Mouse (Mus musculus) heart, postnatal 0 days (tissue): Measurements from ENCODE around the gene Hcar2. TPM values are rescaled to one million over a fixed set of nuclear protein-coding genes. Genes with fewer than 3 reads are reported as not detected.
A peak's percentile ranks its signal among the peaks of the same experiment; 100 is the strongest.

Experiments used
- ATAC-seq: fragments of 200-750 bp; cut with Nextera tagmentation; 2 replicates; pipeline ENCODE4 v1.8.0; 2017; ENCODE audit warnings: low read depth, moderate number of reproducible peaks, moderate library complexity; ENCODE audit not compliant: insufficient read depth
- DNase-seq: peaks from one replicate; pipeline ENCODE4 v3.0.0-alpha.2; 2016; ENCODE audit warnings: low spot score
- H3K27ac ChIP-seq: fragments of 300-500 bp; sonication (generic); 2 replicates; pipeline ENCODE4 v1.5.1; 2014; ENCODE audit warnings: low read depth, mild to moderate bottlenecking
- H3K27me3 ChIP-seq: fragments of 300-500 bp; sonication (generic); 2 replicates; pipeline ENCODE4 v1.6.1; 2014; ENCODE audit warnings: low read length, mixed read lengths; ENCODE audit not compliant: control insufficient read depth, insufficient read depth
- H3K36me3 ChIP-seq: fragments of 300-500 bp; sonication (generic); replicated peaks from 2 replicates; pipeline ENCODE4 v1.6.1; 2014; ENCODE audit warnings: low read length, mixed read lengths; ENCODE audit not compliant: control insufficient read depth, insufficient read depth
- H3K4me1 ChIP-seq: fragments of 300-500 bp; sonication (generic); 2 replicates; pipeline ENCODE4 v1.6.1; 2014; ENCODE audit warnings: antibody characterized with exemption; ENCODE audit not compliant: control insufficient read depth, insufficient read depth
- H3K4me2 ChIP-seq: fragments of 300-500 bp; sonication (generic); 2 replicates; pipeline ENCODE4 v1.6.1; 2014; ENCODE audit warnings: low read depth, mild to moderate bottlenecking, low read length, moderate library complexity
- H3K4me3 ChIP-seq: fragments of 300-500 bp; sonication (generic); 2 replicates; pipeline ENCODE4 v1.5.1; 2014; ENCODE audit warnings: low read depth, low read length
- H3K9ac ChIP-seq: fragments of 300-500 bp; sonication (generic); replicated peaks from 2 replicates; pipeline ENCODE4 v1.6.1; 2014; ENCODE audit warnings: low read depth, low read length, mixed read lengths
- H3K9me3 ChIP-seq: fragments of 300-500 bp; sonication (generic); replicated peaks from 2 replicates; pipeline ENCODE4 v1.6.1; 2016; ENCODE audit warnings: low read length; ENCODE audit not compliant: control insufficient read depth
- CTCF ChIP-seq: IDR thresholded peaks from 2 replicates; pipeline ENCODE4 v1.5.1; 2016; ENCODE audit warnings: antibody characterized with exemption, control low read depth, low read depth
- EP300 ChIP-seq: IDR thresholded peaks from 2 replicates; pipeline ENCODE4 v1.6.1; 2016; ENCODE audit warnings: antibody characterized with exemption, low read depth
- WGBS: fragments of 180-500 bp; shearing (Covaris S2); extraction: QIAGEN DNeasy Blood & Tissue Kit; methylation state at CpG from one replicate; pipeline ENCODE4 v1.1.7; 2014; 5-methylcytosine and 5-hydroxymethylcytosine counted together
- polyA plus RNA-seq: library from polyadenylated mRNA; unstranded; fragments of >200 nt; fragmentation: Nextera tagmentation; extraction: Ambion mirVana; gene quantifications from 2 replicates; pipeline ENCODE4 v1.2.1, GENCODE M21; 2015
- total RNA-seq: library from RNA; depleted of rRNA; stranded (reverse); fragments of >200 nt; gene quantifications from 2 replicates; pipeline ENCODE4 v1.2.3, GENCODE M21; 2014; ENCODE audit warnings: low replicate concordance

Hcar2 gene
- total and polyA plus RNA-seq, 2 experiments from 2014 or later: not detected

DNA sequence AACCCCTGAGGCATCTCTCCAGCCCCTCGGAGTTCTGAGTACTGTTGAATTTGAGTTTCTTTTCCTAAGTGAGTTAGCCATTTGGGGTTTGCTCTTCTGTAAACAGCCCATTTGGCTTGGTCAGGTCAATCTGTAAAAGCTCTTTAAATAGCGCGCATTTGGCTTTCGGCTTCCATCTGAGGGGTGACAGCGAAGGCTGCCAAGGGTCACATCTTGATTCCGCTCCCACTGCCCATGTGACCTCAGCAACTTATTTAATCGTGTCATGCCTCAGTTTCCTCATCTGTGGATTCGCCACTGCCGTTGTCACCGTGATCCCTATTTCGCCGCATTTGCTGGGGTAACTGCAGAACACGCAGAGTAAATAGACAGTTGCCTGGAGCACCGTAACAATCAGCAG, 21.0 kb downstream of the Hcar2 start:
- WGBS: 86% methylated on average over 14 of the region's 14 CpGs
- Histone ChIP-seq H3K4me3 (no peak overlapping the region), H3K27me3 (no peaks in the 10 kb centered on the region), H3K9ac (no peak overlapping the region), H3K36me3 (no peaks in the 10 kb centered on the region), H3K4me1 (0 out of 2 replicates have a peak, but pooled peaks cover 4% of the 10 kb centered on the region), H3K9me3 (no peaks in the 10 kb centered on the region), H3K4me2 (no peak overlapping the region), H3K27ac (no peak overlapping the region)
- ATAC-seq (no peak), DNase-seq (no peak)
- TF ChIP-seq CTCF: no peak

GRCm38 (mm10) chr5:123843816-123844215, 21.5 kb downstream of the Hcar2 start:
- DNase-seq (no peak), ATAC-seq (no peak)
- H3K4me2 ChIP-seq: no peak overlapping the region
- no peak overlapping the region for H3K9ac ChIP-seq
- WGBS: 58% methylated on average over 4 of the region's 4 CpGs
- H3K27ac ChIP-seq: no peak overlapping the region
- H3K4me3 ChIP-seq: no peak overlapping the region
- H3K4me1 ChIP-seq: 0 out of 2 replicates have a peak, but pooled peaks cover 4% of the 10 kb centered on the region
- H3K36me3 ChIP-seq: no peaks in the 10 kb centered on the region
- TF ChIP-seq EP300 (no peak), CTCF (no peak)
- no peaks in the 10 kb centered on the region for H3K27me3 ChIP-seq
- no peaks in the 10 kb centered on the region for H3K9me3 ChIP-seq

DNA sequence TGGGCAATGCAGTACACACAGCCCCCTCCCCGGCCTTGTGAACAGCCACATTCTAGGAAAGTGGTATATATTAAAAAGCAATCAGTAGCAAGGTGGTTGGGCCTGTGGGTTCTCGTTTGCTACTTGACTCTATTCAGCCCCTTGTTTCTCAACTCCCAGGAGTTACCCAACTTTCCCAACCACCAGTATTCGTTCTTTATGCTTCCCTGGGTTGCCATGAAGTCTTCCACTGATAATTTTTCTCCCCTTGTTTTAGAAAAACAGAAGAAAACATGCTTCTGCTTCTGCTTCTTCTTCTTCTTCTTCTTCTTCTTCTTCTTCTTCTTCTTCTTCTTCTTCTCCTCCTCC, 22.4 kb downstream of the Hcar2 start:
- ATAC-seq: no peak
- no peak overlapping the region for H3K27ac ChIP-seq
- H3K9me3 ChIP-seq: no peaks in the 10 kb centered on the region
- TF ChIP-seq EP300 (no peak), CTCF (no peak)
- 78% methylated on average over 3 of the region's 3 CpGs for WGBS
- H3K9ac ChIP-seq: no peak overlapping the region
- DNase-seq: no peak
- 0 out of 2 replicates have a peak, but pooled peaks cover 4% of the 10 kb centered on the region for H3K4me1 ChIP-seq
- no peaks in the 10 kb centered on the region for H3K36me3 ChIP-seq
- no peak overlapping the region for H3K4me2 ChIP-seq
- no peaks in the 10 kb centered on the region for H3K27me3 ChIP-seq
- H3K4me3 ChIP-seq: no peak overlapping the region

DNA sequence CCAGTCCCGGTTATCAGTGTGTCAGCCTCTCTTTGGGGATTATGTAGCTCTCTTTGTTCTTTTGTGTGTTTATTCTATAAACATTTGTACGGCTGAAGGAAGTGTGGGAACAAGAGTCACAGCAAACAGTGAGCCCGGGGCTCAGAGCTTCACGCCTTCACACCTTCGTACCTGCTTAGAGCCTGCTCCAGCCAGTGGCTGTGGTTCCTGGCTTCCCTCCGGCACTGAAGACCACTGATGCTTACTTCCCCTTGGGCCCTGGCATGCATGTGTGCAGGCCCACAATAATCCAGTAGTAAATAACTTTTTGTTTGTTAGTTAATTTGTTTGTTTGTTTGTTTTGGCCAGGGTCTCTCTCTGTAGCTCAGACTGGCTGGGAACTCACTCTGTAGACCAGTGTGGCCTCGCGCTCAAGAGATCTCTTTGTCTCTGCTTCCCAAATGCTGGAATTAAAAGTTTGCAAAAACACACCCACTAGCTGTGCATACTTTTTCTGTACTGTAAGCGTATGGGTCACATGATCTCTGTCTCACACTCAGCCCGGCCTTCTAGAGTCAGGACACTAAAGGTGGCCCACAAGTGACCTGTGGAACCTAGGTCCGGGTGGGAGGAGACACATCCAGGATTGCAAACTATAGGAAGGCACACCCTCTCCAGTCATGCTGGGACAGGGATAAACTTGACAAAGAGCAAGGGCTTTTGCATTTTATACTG, 22.9 kb downstream of the Hcar2 start:
- 0 out of 2 replicates have a peak, but pooled peaks cover 4% of the 10 kb centered on the region for H3K4me1 ChIP-seq
- no peak for TF ChIP-seq CTCF
- TF ChIP-seq EP300: no peak
- DNase-seq (no peak), ATAC-seq (0 out of 2 replicates have a peak, but pooled peaks have one; percentile 30)
- no peaks in the 10 kb centered on the region for H3K27me3 ChIP-seq
- H3K9me3 ChIP-seq: no peaks in the 10 kb centered on the region
- no peak overlapping the region for H3K27ac ChIP-seq
- H3K4me3 ChIP-seq: no peak overlapping the region
- H3K36me3 ChIP-seq: no peaks in the 10 kb centered on the region
- 44% methylated on average over 11 of the region's 11 CpGs for WGBS
- no peak overlapping the region for H3K4me2 ChIP-seq
- H3K9ac ChIP-seq: no peak overlapping the region

GRCm38 (mm10) chr5:123837371-123837770, 27.9 kb downstream of the Hcar2 start:
- Histone ChIP-seq H3K9me3 (no peaks in the 10 kb centered on the region), H3K4me1 (0 out of 2 replicates have a peak, but pooled peaks cover 4% of the 10 kb centered on the region), H3K36me3 (no peaks in the 10 kb centered on the region), H3K9ac (no peak overlapping the region), H3K4me2 (no peak overlapping the region), H3K27ac (no peak overlapping the region), H3K4me3 (no peak overlapping the region), H3K27me3 (no peaks in the 10 kb centered on the region)
- WGBS: 43% methylated on average over 4 of the region's 4 CpGs
- ATAC-seq (no peak), DNase-seq (no peak)
- TF ChIP-seq EP300: no peak
- TF ChIP-seq CTCF: no peak

DNA sequence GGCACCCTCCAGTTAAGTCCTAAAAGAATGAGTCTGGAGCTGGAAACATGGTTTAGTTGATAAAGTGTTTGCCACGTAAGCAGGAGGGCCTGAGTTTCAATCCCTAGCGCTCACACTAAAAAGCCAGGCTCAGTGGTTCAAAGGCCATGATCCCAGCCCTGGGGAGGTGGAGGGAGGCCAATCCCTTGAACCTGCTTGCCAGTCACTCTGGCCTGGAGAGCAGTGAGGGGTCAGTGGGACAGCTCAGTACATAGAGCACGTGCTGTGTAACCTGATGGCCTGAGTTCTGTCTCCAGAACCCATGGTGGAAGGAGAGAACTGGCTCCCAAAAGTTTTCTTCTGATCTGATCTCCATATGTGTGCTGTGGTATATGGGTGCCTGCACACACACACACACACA, 30.5 kb downstream of the Hcar2 start:
- no peak for DNase-seq
- Histone ChIP-seq H3K4me1 (no peaks in the 10 kb centered on the region), H3K9ac (no peak overlapping the region), H3K4me3 (no peak overlapping the region), H3K36me3 (no peaks in the 10 kb centered on the region), H3K27me3 (no peaks in the 10 kb centered on the region), H3K9me3 (no peaks in the 10 kb centered on the region), H3K27ac (no peak overlapping the region), H3K4me2 (no peak overlapping the region)
- 76% methylated on average over 3 of the region's 3 CpGs for WGBS
- no peak for TF ChIP-seq EP300
- ATAC-seq: no peak
